Mouse (Mus musculus): ENCODE results near the gene Fhod1. TPM values are rescaled to one million over a fixed set of nuclear protein-coding genes. Genes with fewer than 3 reads are reported as not detected.

Fhod1 gene
- polyA plus RNA-seq, 1 experiment = 30.7 TPM

DNA sequence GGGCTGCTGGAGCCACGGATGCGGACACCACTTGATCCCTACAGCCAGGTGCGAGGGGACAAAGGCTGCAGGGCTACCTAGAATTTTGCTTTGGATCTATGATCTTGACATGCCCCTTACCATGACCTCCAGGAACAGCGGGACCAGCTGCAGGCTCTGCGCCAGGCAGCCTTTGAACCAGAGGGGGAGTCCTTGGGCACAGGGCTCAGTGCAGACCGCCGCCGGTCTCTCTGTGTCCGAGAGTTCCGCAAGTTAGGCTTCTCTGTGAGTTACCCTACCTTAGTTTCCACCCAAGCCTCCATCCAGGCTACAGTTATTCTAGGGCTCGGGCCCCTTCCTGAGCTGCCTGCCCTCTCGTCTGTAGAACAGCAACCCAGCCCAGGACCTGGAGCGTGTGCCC is 40.1 kb downstream of the Fhod1 start:
- H3K4me3 ChIP-seq (ENCODE audit: insufficient read depth, poor library complexity, severe bottlenecking) = no peak overlapping the region
- H3K79me2 ChIP-seq (ENCODE audit: control insufficient read depth, insufficient read depth) = peaks cover 3% of the 10 kb centered on the region
- H3K36me3 ChIP-seq (ENCODE audit: control insufficient read depth, insufficient read depth) = peaks cover 65% of the 10 kb centered on the region
- H3ac ChIP-seq (ENCODE audit: control insufficient read depth, insufficient read length, low read depth) = no peak overlapping the region
- TF ChIP-seq MYOD1 (IDR thresholded peaks at IDR 0.05; ENCODE audit: control insufficient read depth, insufficient read length, low read depth) (no peak), CTCF (IDR thresholded peaks at IDR 0.05; ENCODE audit: control insufficient read depth, insufficient read depth, insufficient read length) (no peak), MAX (IDR thresholded peaks at IDR 0.05) (no peak), MYOG (IDR thresholded peaks at IDR 0.05; ENCODE audit: control insufficient read depth, extremely low read depth, insufficient read length) (no peak), FOSL1 (IDR thresholded peaks at IDR 0.05; ENCODE audit: insufficient read depth, low read length, poor library complexity, severe bottlenecking) (no peak), USF1 (IDR thresholded peaks at IDR 0.05; ENCODE audit: low read depth) (no peak), CEBPB (IDR thresholded peaks at IDR 0.05; ENCODE audit: low read depth) (no peak)
- H3K27me3 ChIP-seq (ENCODE audit: control insufficient read depth, insufficient read depth, insufficient read length) = no peaks in the 10 kb centered on the region
- peaks cover 3% of the 10 kb centered on the region for H3K79me3 ChIP-seq (ENCODE audit: low read depth)

DNA sequence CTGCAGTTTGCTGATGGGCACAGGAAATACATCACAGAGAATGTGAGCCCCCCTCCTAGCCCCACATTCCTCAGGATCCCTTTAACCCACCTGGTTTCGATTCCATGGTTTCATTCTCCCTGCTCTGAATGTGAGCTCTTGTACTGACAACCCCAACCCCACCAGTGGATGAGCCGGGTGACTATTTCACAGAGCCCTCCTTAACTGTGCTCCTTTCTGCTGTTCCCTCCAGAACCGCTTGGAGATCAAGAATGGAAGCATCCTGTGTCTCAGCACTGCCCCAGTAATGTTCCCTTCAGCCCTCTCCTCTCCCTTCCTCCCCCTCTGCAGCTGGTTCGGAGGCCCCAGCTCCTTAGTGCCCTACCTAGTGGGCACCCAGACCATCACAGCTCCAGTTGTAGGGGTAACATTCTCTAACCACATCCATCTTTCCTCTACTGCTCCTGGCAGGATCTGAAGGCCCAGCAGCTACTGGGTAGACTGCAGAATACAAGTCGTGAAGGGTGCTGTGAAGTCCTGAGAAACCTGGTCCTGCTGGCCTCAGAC is 41.5 kb downstream of the Fhod1 start:
- no peak overlapping the region for H3K4me3 ChIP-seq (ENCODE audit: insufficient read depth, poor library complexity, severe bottlenecking)
- H3K27me3 ChIP-seq (ENCODE audit: control insufficient read depth, insufficient read depth, insufficient read length) = no peaks in the 10 kb centered on the region
- H3K79me2 ChIP-seq (ENCODE audit: control insufficient read depth, insufficient read depth) = peaks cover 16% of the 10 kb centered on the region
- H3K36me3 ChIP-seq (ENCODE audit: control insufficient read depth, insufficient read depth) = peaks cover 70% of the 10 kb centered on the region
- H3ac ChIP-seq (ENCODE audit: control insufficient read depth, insufficient read length, low read depth) = no peak overlapping the region
- TF ChIP-seq FOSL1 (IDR thresholded peaks at IDR 0.05; ENCODE audit: insufficient read depth, low read length, poor library complexity, severe bottlenecking) (no peak), USF1 (IDR thresholded peaks at IDR 0.05; ENCODE audit: low read depth) (no peak), MAX (IDR thresholded peaks at IDR 0.05) (no peak), MYOG (IDR thresholded peaks at IDR 0.05; ENCODE audit: control insufficient read depth, extremely low read depth, insufficient read length) (no peak), CEBPB (IDR thresholded peaks at IDR 0.05; ENCODE audit: low read depth) (no peak), MYOD1 (IDR thresholded peaks at IDR 0.05; ENCODE audit: control insufficient read depth, insufficient read length, low read depth) (no peak), CTCF (IDR thresholded peaks at IDR 0.05; ENCODE audit: control insufficient read depth, insufficient read depth, insufficient read length) (no peak)
- peaks cover 4% of the 10 kb centered on the region for H3K79me3 ChIP-seq (ENCODE audit: low read depth)

DNA sequence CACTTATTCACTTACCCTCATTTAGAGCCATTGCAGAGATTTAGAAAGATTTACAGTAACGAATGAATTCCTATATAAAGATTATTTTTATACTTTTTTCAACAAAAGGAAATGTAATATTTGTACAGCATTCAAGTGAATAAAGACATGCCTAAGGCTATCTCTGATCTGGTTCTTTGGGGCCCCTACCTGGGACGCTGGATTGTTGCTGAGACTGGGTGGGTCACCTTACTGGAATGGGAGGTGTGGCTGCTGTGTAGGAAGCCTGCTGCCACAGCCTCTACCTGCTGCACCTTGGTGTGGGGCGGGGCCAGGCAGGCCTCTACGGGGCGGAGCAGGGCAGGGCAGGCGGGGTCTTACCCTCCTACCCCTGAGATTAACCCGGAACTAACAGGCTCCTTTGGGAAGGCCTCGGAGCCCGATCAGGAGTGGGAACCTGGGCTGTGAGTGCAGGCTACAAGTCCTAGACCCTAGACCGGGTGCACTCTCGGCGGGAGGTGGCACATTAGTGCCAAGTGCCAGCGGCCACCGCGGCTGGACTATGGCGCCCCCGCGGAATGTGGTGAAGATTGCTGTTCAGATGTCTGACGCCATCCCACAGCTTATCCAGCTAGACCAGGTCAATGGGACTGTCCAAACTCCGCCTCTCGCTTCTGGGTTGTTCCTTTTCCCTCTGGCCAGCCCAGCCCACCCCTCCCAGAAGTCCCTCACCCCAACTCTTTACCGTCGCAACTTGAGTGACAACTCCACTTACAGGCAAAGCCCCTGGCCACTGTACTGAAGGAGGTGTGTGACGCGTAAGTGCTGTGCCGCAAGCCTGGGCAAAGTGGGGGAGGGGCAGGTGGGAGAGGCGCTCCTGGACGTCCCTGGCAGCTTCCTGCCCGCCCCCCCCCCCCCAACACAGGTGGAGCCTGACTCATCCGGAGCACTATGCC is 42.3 kb downstream of the Fhod1 start, which contains the start of gene Elmo3:
Elmo3 (plus strand) TSS at position 391 of the 935 bp plus-strand sequence.
- Histone ChIP-seq H3ac (ENCODE audit: control insufficient read depth, insufficient read length, low read depth) (no peak within 1 kb of the TSS), H3K27me3 (ENCODE audit: control insufficient read depth, insufficient read depth, insufficient read length) (no peaks in the 10 kb centered on the region), H3K36me3 (ENCODE audit: control insufficient read depth, insufficient read depth) (peaks cover 71% of the 10 kb centered on the region), H3K79me3 (ENCODE audit: low read depth) (peaks cover 4% of the 10 kb centered on the region), H3K4me3 (ENCODE audit: insufficient read depth, poor library complexity, severe bottlenecking) (no peak within 1 kb of the TSS), H3K79me2 (ENCODE audit: control insufficient read depth, insufficient read depth) (peaks cover 24% of the 10 kb centered on the region)
- TF ChIP-seq MYOD1 (IDR thresholded peaks at IDR 0.05; ENCODE audit: control insufficient read depth, insufficient read length, low read depth) = no peak
- no peak for TF ChIP-seq CEBPB (IDR thresholded peaks at IDR 0.05; ENCODE audit: low read depth)
- no peak for TF ChIP-seq MAX (IDR thresholded peaks at IDR 0.05)
- TF ChIP-seq MYOG (IDR thresholded peaks at IDR 0.05; ENCODE audit: control insufficient read depth, extremely low read depth, insufficient read length) = no peak
- no peak for TF ChIP-seq CTCF (IDR thresholded peaks at IDR 0.05; ENCODE audit: control insufficient read depth, insufficient read depth, insufficient read length)
- TF ChIP-seq FOSL1 (IDR thresholded peaks at IDR 0.05; ENCODE audit: insufficient read depth, low read length, poor library complexity, severe bottlenecking) = no peak
- no peak for TF ChIP-seq USF1 (IDR thresholded peaks at IDR 0.05; ENCODE audit: low read depth)

DNA sequence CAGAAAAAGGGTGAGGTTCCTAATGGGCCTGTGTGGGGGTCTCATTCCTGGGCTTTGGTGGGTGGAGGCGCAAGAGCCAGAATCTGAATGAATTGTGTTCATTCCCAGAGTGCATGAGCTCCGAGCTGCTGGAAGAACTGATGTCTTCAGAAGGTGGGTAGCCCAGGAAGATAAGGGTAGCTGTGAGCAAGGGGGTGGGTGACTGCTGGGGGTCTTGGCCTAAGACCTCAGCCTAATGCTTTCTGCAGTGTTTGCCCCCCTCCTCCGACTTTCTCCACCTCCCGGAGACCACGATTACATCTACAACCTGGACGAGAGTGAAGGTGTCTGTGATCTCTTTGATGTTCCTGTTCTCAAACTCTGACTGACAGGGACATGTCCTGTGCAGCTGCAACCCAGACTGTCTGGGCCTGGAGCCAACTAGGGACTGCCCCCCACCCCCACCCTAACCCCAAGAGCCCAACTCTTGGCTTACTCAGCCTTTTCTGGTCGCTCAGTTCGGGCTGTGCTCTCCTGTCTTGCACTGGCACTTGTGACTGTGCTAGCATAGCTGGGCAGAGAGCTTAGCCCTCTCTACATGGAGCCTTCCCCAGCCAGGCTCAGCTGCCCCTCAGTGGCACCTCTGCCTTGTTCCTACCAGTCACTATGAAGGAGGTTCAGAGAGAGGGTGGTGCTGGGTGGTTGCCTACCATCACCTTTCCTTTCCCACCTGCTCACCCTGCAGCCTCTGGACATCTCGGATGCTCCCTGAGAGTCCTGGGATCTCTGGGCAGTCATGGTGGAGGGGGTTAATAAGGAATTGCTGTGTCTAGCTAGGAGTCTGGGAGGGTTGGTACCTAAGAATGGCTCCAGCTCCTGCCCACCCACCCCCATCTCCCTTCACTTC is 43.2 kb downstream of the Fhod1 start:
- H3K36me3 ChIP-seq (ENCODE audit: control insufficient read depth, insufficient read depth) = peaks cover 73% of the 10 kb centered on the region
- H3K4me3 ChIP-seq (ENCODE audit: insufficient read depth, poor library complexity, severe bottlenecking) = no peak overlapping the region
- peak; percentile 68 for TF ChIP-seq MYOD1 (IDR thresholded peaks at IDR 0.05; ENCODE audit: control insufficient read depth, insufficient read length, low read depth)
- TF ChIP-seq CEBPB (IDR thresholded peaks at IDR 0.05; ENCODE audit: low read depth) = no peak
- H3K27me3 ChIP-seq (ENCODE audit: control insufficient read depth, insufficient read depth, insufficient read length) = no peaks in the 10 kb centered on the region
- H3ac ChIP-seq (ENCODE audit: control insufficient read depth, insufficient read length, low read depth) = no peak overlapping the region
- peaks cover 33% of the 10 kb centered on the region for H3K79me2 ChIP-seq (ENCODE audit: control insufficient read depth, insufficient read depth)
- peaks cover 9% of the 10 kb centered on the region for H3K79me3 ChIP-seq (ENCODE audit: low read depth)

DNA sequence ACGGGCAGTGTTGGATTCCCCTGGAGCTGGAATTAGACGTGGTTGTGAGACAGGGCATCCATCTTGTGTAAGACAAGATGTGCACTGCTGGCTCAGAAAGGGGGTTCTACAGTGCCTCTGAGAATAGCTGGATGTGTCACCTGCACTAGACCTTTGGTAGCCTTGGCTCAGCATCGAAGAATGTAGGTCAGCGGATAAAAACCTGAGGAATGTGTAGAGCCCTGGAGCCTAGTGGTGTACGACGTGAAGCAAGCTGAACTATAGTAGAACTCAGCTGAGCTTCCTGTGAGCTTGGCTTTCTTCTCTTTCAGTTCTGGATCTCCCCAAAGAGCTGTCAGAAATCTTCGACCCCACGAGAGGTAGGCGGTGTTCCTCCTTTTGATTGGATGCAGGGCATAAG is 43.9 kb downstream of the Fhod1 start:
- peaks cover 40% of the 10 kb centered on the region for H3K79me2 ChIP-seq (ENCODE audit: control insufficient read depth, insufficient read depth)
- H3K36me3 ChIP-seq (ENCODE audit: control insufficient read depth, insufficient read depth) = peaks cover 78% of the 10 kb centered on the region
- peaks cover 16% of the 10 kb centered on the region for H3K79me3 ChIP-seq (ENCODE audit: low read depth)
- TF ChIP-seq MAX (IDR thresholded peaks at IDR 0.05) (no peak), FOSL1 (IDR thresholded peaks at IDR 0.05; ENCODE audit: insufficient read depth, low read length, poor library complexity, severe bottlenecking) (no peak), CTCF (IDR thresholded peaks at IDR 0.05; ENCODE audit: control insufficient read depth, insufficient read depth, insufficient read length) (no peak), MYOG (IDR thresholded peaks at IDR 0.05; ENCODE audit: control insufficient read depth, extremely low read depth, insufficient read length) (no peak), CEBPB (IDR thresholded peaks at IDR 0.05; ENCODE audit: low read depth) (no peak), MYOD1 (IDR thresholded peaks at IDR 0.05; ENCODE audit: control insufficient read depth, insufficient read length, low read depth) (no peak), USF1 (IDR thresholded peaks at IDR 0.05; ENCODE audit: low read depth) (no peak)
- no peak overlapping the region for H3K4me3 ChIP-seq (ENCODE audit: insufficient read depth, poor library complexity, severe bottlenecking)
- no peak overlapping the region for H3ac ChIP-seq (ENCODE audit: control insufficient read depth, insufficient read length, low read depth)
- no peaks in the 10 kb centered on the region for H3K27me3 ChIP-seq (ENCODE audit: control insufficient read depth, insufficient read depth, insufficient read length)

Data from C2C12 (cell line).